Mouse (Mus musculus) cerebellum, postnatal 4 days (tissue): ENCODE results near the gene F5.
"Not testable (repeated sequence)": the region's sequence is repeated elsewhere in the genome, so short reads cannot be mapped to it uniquely, and the experiment has no call there.

Experiments used
- DNase-seq, 2 experiments: peaks; one replicate each; pipeline ENCODE4 v3.0.0; 2022; ENCODE audit warnings: low spot score in 2 of 2, mixed read lengths in 1 of 2

The F5 gene

DNA sequence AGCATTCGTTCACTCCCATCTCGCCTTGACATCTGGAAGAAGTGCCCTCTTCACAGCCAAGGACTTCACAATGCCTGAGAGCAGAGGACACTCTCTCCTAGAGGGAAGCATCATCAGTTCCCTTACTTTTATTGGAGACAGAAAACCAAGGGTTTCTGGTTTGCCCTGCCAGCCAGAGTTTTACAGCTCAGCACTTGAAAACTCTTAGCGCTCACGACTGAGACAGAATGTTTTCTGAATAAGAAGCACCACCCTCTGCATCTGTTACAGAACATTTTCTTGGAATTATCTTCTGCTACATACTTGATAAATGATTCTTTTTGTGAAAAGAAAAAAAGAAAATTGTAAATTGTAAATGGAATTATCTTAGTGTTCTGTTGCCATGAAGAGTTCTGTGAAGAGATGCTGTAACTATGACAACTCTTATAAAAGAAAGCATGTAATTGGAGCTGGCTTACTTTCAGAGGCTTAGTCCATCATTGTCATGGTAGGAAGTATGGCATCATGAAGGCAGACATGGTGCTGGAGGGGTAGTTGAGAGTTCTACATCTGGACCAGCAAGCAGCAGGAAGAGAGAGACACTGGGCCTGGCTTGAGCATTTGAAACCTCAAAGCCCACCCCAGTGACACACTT lies 80.4 kb downstream of the F5 start:
- DNase-seq, result not testable (repeated sequence)

DNA sequence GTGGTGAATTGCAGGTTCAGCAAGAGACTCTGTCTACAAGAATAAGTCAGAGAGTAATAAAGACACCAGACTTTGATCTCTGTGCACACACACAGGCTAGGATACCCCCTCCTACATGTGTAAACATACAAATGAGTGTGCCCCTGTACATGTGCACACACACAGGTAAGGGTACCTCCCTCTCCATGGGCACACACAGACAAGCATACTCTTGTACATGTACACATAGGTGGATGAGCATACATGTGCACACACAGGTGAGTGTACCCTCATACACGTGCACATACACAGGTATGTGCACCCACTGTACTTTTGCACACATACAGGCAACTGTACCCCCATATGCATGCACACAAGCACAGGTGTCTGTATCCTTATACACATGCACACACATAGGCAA lies 81.8 kb downstream of the F5 start:
- DNase-seq, result no peak

- no peak for DNase-seq
These were observed 83.4 kb downstream of the F5 start for GRCm38 (mm10) chr1:164235078-164235477.

DNA sequence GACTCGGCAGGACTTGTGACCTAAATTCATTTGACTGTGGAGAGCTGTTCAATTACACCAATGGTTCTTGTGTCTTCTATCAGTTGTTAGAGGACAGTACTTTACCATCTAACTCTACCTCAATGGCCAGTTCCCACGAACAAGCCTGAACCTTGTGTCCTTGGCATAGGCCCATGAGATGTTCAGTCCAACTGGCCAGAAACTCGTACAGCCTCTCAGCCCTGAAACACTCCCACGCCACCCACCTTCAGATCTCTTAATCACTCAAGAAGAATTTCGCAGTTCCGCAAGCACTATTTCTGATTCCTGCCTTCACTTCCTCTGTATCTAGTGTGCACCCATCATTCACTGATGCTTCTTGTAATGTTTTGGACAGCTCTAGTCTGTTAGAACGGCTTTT lies 84.4 kb downstream of the F5 start:
- DNase-seq, result no peak

- no peak for DNase-seq
These were observed 89.9 kb downstream of the F5 start for GRCm38 (mm10) chr1:164241494-164241893.

DNA sequence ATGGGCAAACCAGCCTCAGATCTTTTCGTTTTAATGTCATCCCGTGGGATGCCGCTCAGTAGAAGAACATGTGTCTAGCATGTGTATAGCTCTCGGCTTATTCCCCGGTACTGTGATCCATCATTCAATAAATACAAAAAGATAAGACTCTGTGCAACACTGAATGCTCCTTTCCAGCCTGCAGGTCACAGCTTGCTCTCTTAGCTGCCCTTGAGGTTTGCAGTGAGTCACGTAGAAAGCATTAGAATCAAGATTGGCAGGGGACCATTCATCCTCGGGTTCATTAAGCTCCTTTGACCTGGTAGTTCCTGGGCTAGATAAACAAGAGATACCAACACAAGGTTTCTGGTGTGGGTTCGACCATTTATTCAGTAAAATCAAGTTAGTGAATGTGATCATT lies 91.2 kb downstream of the F5 start:
- no peak for DNase-seq

GRCm38 (mm10) chr1:164247442-164247841 lies 95.8 kb downstream of the F5 start:
- no peak for DNase-seq

DNA sequence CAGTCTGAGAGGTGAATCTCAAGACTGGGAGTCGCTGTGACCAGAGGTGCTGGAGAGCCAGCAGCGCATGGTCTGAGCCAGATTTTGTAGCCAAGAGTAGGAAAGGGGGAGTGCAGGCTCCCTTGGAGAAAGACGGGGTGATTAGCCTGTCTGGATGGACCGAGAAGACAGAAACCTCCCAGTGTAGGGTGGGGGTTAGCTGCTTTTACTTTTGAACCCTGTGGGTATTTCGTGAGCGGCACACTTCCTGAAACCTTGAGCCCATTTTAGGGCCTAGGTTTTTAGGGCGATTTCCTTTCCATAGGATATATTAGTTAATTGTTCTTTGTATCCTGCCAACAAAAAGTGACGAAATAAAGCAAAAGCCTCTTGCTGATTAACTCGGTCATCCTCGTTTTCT lies 96.3 kb downstream of the F5 start:
- DNase-seq, result no peak

DNA sequence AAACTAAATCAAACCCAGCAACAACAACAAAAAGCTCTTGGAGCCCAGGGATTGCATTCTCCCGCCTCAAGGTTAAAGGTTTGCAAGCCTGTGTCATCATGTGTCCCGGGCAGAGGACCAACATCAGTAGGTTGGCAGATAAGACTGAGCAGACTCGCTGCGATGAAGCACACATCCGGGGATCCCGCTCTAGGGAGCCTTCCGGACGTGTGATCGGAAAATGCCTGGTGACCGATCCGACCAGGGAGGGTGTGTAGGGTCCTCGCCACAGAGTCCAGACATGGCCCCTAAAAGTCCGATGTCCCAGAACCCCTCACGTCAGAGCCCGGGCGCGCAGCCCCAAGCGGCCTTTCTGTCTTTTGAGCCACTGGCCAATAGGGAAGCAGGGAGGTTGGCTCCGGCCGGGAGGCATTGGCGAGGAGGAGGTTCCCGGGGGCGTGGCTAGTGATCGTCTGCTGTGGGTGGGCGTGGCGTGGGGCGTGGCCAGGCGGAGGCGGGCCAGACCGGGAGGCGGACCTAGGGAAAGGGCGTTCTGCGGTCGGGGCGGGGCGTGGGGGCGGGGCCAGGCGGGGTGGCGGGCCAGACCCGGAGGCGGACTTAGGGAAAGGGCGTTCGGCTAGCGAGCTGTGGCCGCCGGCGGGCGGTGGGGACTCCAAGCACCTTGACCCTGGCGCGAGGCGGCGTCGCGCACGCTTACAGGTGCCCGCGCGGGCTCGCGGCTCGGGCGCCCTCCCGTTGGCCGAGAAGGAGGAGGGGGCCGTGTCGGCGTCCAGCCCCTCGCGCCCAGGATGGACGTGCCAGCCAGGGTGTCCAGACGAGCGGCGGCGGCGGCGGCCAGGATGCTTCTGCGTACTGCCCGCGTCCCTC lies 97.1 kb downstream of the F5 start, which contains the start of gene Slc19a2:
Gene Slc19a2 (plus strand): TSS at position 582 of the 867 bp plus-strand sequence.
- DNase-seq, result peak; percentile 96 to 97

DNA sequence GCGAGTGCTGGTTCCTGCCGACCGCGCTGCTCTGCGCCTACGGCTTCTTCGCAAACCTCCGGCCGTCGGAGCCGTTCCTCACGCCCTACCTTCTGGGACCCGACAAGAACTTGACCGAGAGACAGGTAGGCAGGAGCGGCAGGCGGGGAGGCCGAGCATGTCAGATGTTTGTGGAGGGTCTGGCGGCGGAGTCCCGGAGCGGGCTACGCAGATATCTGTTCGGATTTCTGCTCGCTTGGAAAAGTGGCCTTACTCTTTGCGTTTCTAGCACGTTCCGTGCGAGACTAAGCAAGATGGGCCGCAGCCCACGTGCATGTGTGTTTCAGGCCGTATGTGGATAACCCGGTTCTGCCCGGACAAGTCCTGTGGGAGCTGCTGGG lies 97.7 kb downstream of the F5 start:
- DNase-seq, result no peak

GRCm38 (mm10) chr1:164250391-164251150 lies 98.9 kb downstream of the F5 start:
- DNase-seq, result no peak

- DNase-seq, result no peak
These were observed 99.8 kb downstream of the F5 start for GRCm38 (mm10) chr1:164251438-164251837.

- no peak for DNase-seq
These were observed 100.9 kb downstream of the F5 start for GRCm38 (mm10) chr1:164252551-164252950.

DNA sequence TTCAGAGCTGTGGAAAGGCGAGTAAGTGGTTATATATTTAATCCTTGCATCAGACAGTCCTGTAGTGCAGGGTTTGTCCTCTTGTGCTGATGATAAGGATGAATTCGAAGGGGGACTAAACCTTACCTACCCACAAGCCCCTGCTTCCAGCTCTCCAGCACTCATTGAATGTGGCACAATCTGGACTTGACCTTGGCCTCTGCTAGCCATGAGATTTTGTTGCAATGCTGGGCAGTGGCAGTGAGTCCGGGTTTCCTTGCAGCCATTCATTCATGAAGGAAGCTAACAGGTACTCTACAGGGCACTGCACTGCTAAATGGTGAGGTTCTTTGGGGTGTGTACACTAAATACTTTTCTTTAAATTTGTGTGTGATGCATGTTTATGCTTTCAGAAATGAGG lies 103.2 kb downstream of the F5 start:
- no peak for DNase-seq

DNA sequence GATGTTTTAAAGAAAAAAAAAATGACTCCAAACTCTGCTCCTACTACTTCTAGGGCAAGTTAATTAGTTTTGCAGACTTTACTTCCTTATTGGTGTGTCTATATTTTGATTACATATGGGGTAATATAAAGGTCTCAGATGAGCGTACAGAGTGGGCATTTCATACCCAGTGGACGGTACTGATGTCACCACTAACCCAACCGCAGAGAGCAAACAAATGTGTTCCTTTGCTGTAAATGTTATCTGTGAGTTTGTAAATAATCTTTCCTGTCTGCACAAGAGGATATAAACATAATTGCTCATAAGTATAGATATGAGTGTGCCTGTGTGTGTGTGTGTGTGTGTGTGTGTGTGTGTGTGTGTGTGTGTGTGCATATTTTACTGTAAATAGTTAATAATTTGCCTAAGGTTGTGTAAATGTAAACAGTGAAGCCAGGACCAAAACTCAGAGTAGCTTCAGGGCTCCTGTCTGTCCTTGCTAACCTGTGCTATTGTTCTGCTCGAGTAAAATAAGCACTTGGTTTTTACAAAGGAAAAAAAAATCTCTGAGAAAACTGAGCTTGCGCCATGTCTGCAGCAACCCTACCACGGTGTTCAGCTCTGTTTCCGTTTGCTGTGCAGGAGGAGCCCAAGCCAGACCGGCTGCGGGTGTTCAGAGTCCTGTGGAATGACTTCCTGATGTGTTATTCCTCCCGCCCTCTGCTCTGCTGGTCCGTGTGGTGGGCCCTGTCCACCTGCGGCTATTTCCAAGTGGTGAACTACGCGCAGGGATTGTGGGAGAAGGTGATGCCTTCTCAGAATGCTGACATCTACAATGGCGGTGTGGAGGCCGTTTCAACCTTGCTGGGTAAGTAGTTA lies 108.8 kb downstream of the F5 start:
- no peak for DNase-seq

DNA sequence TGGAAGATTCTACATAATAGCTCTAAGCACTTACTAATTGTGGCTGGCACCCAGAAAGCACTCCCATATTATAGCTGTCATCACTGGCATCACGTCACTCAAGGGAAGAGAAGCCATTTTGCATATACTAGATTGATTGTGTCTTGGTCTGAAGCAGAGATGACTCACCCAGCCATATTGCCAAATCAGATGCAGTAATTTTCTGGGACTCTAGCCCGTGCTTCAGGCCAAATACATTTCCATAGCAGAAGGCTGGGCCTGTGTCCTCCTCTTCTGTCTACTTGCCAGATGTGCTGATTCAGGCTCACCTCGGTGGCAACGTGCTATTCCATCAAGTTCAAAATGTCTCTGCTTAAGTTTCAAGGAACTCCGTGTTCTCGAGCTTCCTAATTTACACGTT lies 109.9 kb downstream of the F5 start:
- DNase-seq, result no peak
